Mouse (Mus musculus): ENCODE results near the gene Lbhd1. TPM values are rescaled to one million over a fixed set of nuclear protein-coding genes. Genes with fewer than 3 reads are reported as not detected.

Gene Lbhd1
- polyA plus RNA-seq, 1 experiment, result 13.4 TPM

- peak; percentile 59; the same call in 1 of the 2 replicates for TF ChIP-seq EP300 (IDR thresholded peaks at IDR 0.05; ENCODE audit: insufficient read depth, low read depth, low read length)
- TF ChIP-seq POLR2A (IDR thresholded peaks at IDR 0.05; ENCODE audit: insufficient read depth, low read length), result peak; percentile 66
- TF ChIP-seq CTCF (IDR thresholded peaks at IDR 0.05; ENCODE audit: low read depth, low read length), result no peak
- H3K27ac ChIP-seq (ENCODE audit: insufficient read depth, low read length), result peak within 1 kb of the TSS; percentile 46; the same call in 1 of the 2 replicates
- H3K36me3 ChIP-seq (ENCODE audit: control insufficient read depth, insufficient read depth, low read length, poor library complexity, severe bottlenecking), result peaks cover 9% of the 10 kb centered on the region
These were observed 3.1 kb upstream of the Lbhd1 start, which contains the start of gene Uqcc3 for GRCm38 (mm10) chr19:8880311-8881033. Uqcc3 (minus strand) TSS chr19:8880923.

GRCm38 (mm10) chr19:8881034-8881392 is 2.5 kb upstream of the Lbhd1 start:
- H3K9me3 ChIP-seq (replicated peaks; ENCODE audit: control insufficient read depth, insufficient read depth, low read length, poor library complexity, severe bottlenecking), result no peaks in the 10 kb centered on the region
- H3K27me3 ChIP-seq (ENCODE audit: control insufficient read depth, insufficient read depth, low read length, poor library complexity, severe bottlenecking), result no peaks in the 10 kb centered on the region
- H3K4me1 ChIP-seq (ENCODE audit: control insufficient read depth, insufficient read depth, low read length), result peaks cover 1% of the 10 kb centered on the region
- H3K4me3 ChIP-seq (ENCODE audit: low read depth, low read length), result peak overlapping the region; percentile 87
- peak overlapping the region; percentile 46; the same call in 1 of the 2 replicates for H3K27ac ChIP-seq (ENCODE audit: insufficient read depth, low read length)
- peaks cover 8% of the 10 kb centered on the region; the same call in 1 of the 2 replicates for H3K36me3 ChIP-seq (ENCODE audit: control insufficient read depth, insufficient read depth, low read length, poor library complexity, severe bottlenecking)
- TF ChIP-seq EP300 (IDR thresholded peaks at IDR 0.05; ENCODE audit: insufficient read depth, low read depth, low read length), result no peak
- no peak for TF ChIP-seq CTCF (IDR thresholded peaks at IDR 0.05; ENCODE audit: low read depth, low read length)
- no peak for TF ChIP-seq POLR2A (IDR thresholded peaks at IDR 0.05; ENCODE audit: insufficient read depth, low read length)
- H3K9ac ChIP-seq (ENCODE audit: low read depth, poor library complexity, severe bottlenecking), result peak overlapping the region; percentile 65

More at GRCm38 (mm10) chr19:8880311-8881033, 3.1 kb upstream of the Lbhd1 start, which contains the start of gene Uqcc3:
- Histone ChIP-seq H3K27me3 (ENCODE audit: control insufficient read depth, insufficient read depth, low read length, poor library complexity, severe bottlenecking) (no peaks in the 10 kb centered on the region), H3K9me3 (replicated peaks; ENCODE audit: control insufficient read depth, insufficient read depth, low read length, poor library complexity, severe bottlenecking) (no peaks in the 10 kb centered on the region), H3K4me1 (ENCODE audit: control insufficient read depth, insufficient read depth, low read length) (peaks cover 1% of the 10 kb centered on the region), H3K4me3 (ENCODE audit: low read depth, low read length) (peak within 1 kb of the TSS; percentile 87), H3K9ac (ENCODE audit: low read depth, poor library complexity, severe bottlenecking) (peak within 1 kb of the TSS; percentile 65)

- peak overlapping the region; percentile 99 for H3K9ac ChIP-seq (ENCODE audit: low read depth, poor library complexity, severe bottlenecking)
- TF ChIP-seq CTCF (IDR thresholded peaks at IDR 0.05; ENCODE audit: low read depth, low read length) (no peak), POLR2A (IDR thresholded peaks at IDR 0.05; ENCODE audit: insufficient read depth, low read length) (no peak)
- peak overlapping the region; percentile 98 for H3K4me3 ChIP-seq (ENCODE audit: low read depth, low read length)
- no peaks in the 10 kb centered on the region for H3K27me3 ChIP-seq (ENCODE audit: control insufficient read depth, insufficient read depth, low read length, poor library complexity, severe bottlenecking)
- H3K36me3 ChIP-seq (ENCODE audit: control insufficient read depth, insufficient read depth, low read length, poor library complexity, severe bottlenecking), result peaks cover 29% of the 10 kb centered on the region
- H3K9me3 ChIP-seq (replicated peaks; ENCODE audit: control insufficient read depth, insufficient read depth, low read length, poor library complexity, severe bottlenecking), result no peaks in the 10 kb centered on the region
- peak overlapping the region; percentile 93 for H3K27ac ChIP-seq (ENCODE audit: insufficient read depth, low read length)
- peaks cover 3% of the 10 kb centered on the region for H3K4me1 ChIP-seq (ENCODE audit: control insufficient read depth, insufficient read depth, low read length)
These were observed 3.5 kb downstream of the Lbhd1 start for GRCm38 (mm10) chr19:8886916-8887584.

- Histone ChIP-seq H3K27me3 (ENCODE audit: control insufficient read depth, insufficient read depth, low read length, poor library complexity, severe bottlenecking) (no peaks in the 10 kb centered on the region), H3K9me3 (replicated peaks; ENCODE audit: control insufficient read depth, insufficient read depth, low read length, poor library complexity, severe bottlenecking) (no peaks in the 10 kb centered on the region), H3K9ac (ENCODE audit: low read depth, poor library complexity, severe bottlenecking) (peak overlapping the region; percentile 99), H3K4me1 (ENCODE audit: control insufficient read depth, insufficient read depth, low read length) (peaks cover 3% of the 10 kb centered on the region), H3K36me3 (ENCODE audit: control insufficient read depth, insufficient read depth, low read length, poor library complexity, severe bottlenecking) (peaks cover 29% of the 10 kb centered on the region), H3K27ac (ENCODE audit: insufficient read depth, low read length) (peak overlapping the region; percentile 93), H3K4me3 (ENCODE audit: low read depth, low read length) (peak overlapping the region; percentile 98)
- TF ChIP-seq EP300 (IDR thresholded peaks at IDR 0.05; ENCODE audit: insufficient read depth, low read depth, low read length), result no peak
- no peak for TF ChIP-seq CTCF (IDR thresholded peaks at IDR 0.05; ENCODE audit: low read depth, low read length)
- TF ChIP-seq POLR2A (IDR thresholded peaks at IDR 0.05; ENCODE audit: insufficient read depth, low read length), result peak; percentile 43
These were observed 4.3 kb downstream of the Lbhd1 start for GRCm38 (mm10) chr19:8887585-8888463.

- Histone ChIP-seq H3K4me1 (ENCODE audit: control insufficient read depth, insufficient read depth, low read length) (peaks cover 3% of the 10 kb centered on the region), H3K4me3 (ENCODE audit: low read depth, low read length) (peak within 1 kb of the TSS; percentile 98), H3K27me3 (ENCODE audit: control insufficient read depth, insufficient read depth, low read length, poor library complexity, severe bottlenecking) (no peaks in the 10 kb centered on the region), H3K27ac (ENCODE audit: insufficient read depth, low read length) (peak within 1 kb of the TSS; percentile 93), H3K9ac (ENCODE audit: low read depth, poor library complexity, severe bottlenecking) (peak within 1 kb of the TSS; percentile 99), H3K36me3 (ENCODE audit: control insufficient read depth, insufficient read depth, low read length, poor library complexity, severe bottlenecking) (peaks cover 29% of the 10 kb centered on the region), H3K9me3 (replicated peaks; ENCODE audit: control insufficient read depth, insufficient read depth, low read length, poor library complexity, severe bottlenecking) (no peaks in the 10 kb centered on the region)
- TF ChIP-seq EP300 (IDR thresholded peaks at IDR 0.05; ENCODE audit: insufficient read depth, low read depth, low read length) (no peak), POLR2A (IDR thresholded peaks at IDR 0.05; ENCODE audit: insufficient read depth, low read length) (peak; percentile 91), CTCF (IDR thresholded peaks at IDR 0.05; ENCODE audit: low read depth, low read length) (no peak)
These were observed 5.2 kb downstream of the Lbhd1 start, which contains the start of the genes 1810009A15Rik and Gm49416 for GRCm38 (mm10) chr19:8888511-8889385. 1810009A15Rik (plus strand) TSS chr19:8888853. Gm49416 (plus strand) TSS chr19:8888926.
